Mouse (Mus musculus): ENCODE measurements around the gene Tmem259.

DNA sequence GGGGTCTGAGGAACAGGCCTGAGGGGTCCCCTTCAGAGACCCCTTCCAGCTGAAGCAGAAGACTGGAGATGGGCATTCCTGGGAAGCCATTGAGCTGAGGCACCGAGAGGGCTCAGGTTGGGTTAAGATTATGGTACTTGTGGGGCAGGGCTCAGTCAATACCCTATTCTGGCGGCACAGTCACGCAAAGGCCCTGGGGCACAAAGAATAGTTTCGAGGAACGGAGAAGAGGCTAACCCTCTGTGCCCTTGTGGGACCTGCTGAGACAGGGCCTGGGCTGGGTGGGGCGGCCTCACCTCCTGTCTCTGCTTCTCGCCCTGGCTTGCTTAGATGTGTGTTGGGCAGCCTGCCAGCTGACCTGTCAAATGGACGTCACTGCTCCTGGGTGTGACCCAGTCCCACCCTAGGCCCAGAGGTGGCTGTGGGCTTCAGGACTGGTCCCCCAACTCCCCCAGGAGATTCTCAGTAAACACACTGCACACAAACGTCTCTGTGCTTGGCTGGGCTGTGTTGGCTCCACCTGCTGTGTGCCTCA, 50.9 kb downstream of the Tmem259 start:
- TF ChIP-seq GATA2 (IDR thresholded peaks at IDR 0.05; ENCODE audit: borderline replicate concordance, low read depth, low read length) = no peak
- no peak for TF ChIP-seq TAL1 (conservative IDR thresholded peaks at IDR 0.05; ENCODE audit: low read depth, low read length)
- no peak for TF ChIP-seq CTCF (IDR thresholded peaks at IDR 0.05; ENCODE audit: low read depth, low read length)
- TF ChIP-seq GATA1 (IDR thresholded peaks at IDR 0.05; ENCODE audit: borderline replicate concordance, low read length) = no peak
